Mouse (Mus musculus): Measurements from ENCODE around the gene Ugt1a5.
"Not testable (repeated sequence)": the region's sequence is repeated elsewhere in the genome, so short reads cannot be mapped to it uniquely, and the experiment has no call there.

Ugt1a5 gene

DNA sequence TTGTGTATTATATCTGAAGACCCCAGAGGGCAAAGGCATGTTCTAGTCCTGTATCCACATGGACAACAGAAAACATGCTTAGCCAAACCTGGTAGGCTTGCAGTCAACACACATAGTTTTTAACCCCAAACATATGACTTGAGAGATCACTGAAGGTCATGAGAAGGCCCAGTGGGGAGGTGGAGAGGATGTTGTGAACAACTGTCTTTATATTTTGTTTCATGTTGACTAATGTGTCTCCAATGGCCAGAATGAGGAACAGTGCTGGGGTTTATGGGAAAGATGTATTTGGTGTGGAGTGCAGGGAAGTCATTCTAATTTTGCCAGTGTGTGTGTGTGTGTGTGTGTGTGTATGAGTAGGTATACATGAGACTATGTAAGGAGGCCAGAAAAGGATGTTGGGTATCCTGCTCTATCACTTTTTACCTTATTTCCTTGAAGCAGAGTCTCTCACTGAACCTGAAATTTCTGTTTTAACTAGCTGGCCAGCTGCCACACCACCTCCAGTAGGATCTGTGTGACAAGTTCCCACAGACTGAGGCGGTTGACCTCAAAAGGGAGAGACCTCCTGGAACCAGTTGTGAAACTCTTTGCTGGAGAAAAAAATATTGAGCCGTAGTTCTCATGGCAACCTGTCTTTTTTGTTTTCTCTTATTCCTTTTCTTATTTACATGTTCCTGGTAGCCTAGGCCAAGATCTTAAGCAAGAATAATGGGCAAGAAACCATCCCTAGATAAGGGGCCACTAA, 58.4 kb downstream of the Ugt1a5 start:
- no peak for DNase-seq (ENCODE audit: low spot score)

DNA sequence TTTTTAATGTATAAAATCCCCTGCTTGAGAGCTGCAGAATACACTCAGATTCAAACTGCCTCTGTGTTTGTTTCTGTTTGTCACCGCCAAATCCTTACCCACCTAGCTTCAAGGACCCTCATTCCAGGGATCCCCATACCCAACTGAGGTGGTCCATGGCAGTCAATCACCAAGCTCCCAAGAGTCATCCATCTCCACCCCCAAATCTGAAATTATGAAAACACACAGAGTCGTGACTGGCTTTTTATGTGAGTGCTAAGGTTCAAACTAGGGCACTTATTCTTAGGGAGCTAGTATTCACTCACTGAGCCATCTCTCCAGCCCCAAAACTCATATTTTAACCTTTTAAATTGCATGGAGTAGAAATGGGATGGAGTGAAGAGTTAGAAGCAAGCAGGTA, 59.5 kb downstream of the Ugt1a5 start:
- not testable (repeated sequence) for DNase-seq (ENCODE audit: low spot score)

DNA sequence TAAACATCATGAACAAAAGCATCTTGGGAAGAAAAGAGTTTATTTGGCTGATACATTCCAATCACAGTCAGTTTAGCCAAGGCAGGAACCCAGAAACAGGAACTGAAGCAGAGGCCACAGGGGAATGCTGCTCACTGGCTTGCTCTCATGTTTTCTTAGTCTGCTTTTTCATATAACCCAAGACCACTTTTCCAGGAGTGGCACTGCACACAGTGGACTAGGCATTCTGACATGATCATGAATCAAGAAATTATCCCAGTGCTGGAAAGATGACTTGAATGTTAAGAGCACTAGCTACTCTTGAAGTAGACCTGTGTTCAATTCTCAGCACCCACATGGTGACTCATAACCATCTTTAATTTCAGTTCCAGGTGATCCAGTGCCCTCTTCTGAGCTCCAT, 59.9 kb downstream of the Ugt1a5 start:
- DNase-seq (ENCODE audit: low spot score): peak; percentile 0

DNA sequence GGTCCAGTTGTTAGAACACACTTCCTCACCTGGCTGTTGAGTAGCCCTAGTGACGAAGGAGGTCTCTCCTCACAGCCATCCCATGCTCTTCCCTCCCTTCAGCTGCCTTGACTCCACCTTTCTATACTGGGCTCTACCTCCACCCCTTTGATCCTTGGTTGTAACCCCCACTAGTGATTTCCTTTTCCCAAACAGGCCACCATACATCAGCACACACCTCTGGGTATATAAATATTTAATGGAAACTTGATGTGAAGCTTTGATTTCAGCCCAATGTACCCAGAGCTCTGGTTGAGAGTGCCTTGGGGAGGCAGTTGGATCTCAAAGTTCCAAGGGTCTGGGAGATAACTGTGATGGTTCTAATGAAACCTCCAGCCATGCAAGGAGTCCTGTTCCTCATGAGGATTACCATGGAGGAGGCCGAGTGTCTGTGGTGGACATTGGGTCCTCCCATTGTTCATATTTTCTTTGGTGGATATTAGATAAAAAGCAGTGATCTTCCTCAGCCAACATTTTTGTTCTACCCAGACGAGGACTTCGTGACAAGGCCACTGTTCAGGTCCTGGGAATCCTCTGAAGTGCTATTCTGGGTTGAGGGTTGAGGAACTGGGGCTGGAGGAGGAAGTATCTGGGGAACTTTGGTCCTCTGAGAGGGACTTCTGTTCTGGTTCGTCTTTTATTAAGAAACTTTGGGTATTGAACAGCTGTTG, 61.0 kb downstream of the Ugt1a5 start, which contains the start of gene Mroh2a:
TSS of gene Mroh2a (plus strand) at position 317 of the 710 bp plus-strand sequence.
- DNase-seq (ENCODE audit: low spot score): no peak

DNA sequence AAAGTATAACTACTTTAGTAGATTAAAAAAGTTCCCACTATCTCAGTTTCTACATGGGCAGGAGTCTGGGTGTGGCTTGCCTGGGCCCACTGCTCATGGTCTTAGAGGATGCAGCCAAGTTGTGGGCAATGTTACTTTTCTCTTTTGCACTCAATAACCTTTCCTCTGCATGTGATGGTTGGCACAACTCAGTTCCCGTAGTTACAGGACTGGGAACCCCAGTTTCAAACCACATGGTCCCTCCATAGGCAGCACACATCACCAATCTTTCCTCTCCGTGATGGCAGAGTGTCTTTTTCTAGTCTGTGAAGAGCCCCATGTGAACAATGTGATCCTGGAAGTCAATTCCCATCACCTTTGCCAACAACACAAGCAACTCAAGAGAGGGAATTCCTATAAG, 61.7 kb downstream of the Ugt1a5 start:
- peak; percentile 9 for DNase-seq (ENCODE audit: low spot score)

DNA sequence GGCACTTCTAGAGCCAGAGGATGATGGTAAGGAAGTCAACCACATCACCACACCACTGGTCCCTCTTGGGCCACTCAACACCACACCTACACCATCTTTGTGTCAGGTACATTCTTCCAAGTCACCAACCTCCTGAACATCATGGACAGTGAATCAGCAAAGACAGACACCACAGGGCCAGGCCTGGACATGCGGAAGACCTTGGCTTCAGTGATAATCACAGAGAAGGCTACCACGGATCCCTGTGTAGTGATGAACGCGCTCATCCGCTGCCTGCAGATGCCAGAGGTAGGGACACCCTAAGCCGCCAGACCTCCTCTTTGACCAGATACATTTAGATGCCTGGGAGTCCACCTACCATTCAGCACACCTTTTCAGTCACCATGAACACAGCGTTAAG, 62.3 kb downstream of the Ugt1a5 start:
- peak; percentile 6 for DNase-seq (ENCODE audit: low spot score)

DNA sequence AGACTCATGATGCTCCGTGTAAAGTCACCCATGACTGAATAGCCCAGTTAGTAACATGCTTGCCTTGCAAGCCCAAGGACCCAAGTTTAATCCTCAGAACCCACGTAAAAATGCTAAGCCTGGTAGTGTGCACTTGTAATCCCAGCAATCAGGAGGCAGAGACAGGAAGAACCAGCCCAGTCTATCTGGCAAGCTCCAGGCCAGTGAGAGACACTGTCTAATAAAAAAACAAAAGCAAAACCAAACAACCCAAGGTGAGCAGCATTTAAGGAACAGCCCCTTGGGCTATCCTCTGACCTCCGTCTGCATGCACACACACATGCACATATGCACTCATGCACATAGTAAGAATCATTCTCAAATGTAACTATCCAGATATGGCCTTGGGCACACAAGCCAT, 63.8 kb downstream of the Ugt1a5 start:
- DNase-seq (ENCODE audit: low spot score): no peak

DNA sequence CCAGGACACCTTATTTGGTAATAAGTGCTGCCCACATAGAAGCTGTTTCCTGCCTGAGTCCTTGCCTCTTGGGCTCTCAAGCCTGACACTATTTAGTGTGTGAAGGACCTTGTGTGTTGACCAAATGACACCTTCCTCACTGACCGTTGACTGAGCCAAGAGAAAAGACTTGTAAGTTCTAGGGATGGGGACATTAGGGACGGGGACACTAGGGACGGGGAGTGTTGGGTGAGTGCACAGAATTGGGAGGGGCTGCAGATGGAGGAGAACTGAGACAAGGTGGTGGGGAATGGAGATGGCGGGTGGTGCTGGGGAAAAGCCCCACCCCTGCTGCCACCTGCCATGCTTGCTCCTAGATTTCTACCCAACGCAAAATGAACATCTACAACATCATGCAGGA, 64.2 kb downstream of the Ugt1a5 start:
- no peak for DNase-seq (ENCODE audit: low spot score)

DNA sequence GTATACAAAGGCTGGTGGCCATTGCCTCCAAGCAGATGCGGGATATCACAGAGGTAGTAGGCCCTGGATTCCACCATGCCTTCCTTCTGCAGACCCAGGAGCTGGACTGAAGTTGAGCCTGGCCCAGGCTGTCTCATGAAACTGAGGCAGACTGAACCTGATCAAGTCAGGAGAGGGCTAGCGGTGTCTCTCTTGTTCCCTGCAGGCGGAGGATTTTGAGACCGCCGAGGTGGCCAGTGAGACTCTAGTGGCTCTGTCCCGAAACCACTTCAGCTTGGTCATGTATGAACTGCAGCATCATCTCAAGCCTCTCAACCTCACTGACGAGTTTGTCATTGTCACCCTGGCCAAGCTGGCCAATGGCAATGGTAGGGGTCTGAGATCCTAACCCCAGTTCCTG, 64.6 kb downstream of the Ugt1a5 start:
- DNase-seq (ENCODE audit: low spot score): no peak

DNA sequence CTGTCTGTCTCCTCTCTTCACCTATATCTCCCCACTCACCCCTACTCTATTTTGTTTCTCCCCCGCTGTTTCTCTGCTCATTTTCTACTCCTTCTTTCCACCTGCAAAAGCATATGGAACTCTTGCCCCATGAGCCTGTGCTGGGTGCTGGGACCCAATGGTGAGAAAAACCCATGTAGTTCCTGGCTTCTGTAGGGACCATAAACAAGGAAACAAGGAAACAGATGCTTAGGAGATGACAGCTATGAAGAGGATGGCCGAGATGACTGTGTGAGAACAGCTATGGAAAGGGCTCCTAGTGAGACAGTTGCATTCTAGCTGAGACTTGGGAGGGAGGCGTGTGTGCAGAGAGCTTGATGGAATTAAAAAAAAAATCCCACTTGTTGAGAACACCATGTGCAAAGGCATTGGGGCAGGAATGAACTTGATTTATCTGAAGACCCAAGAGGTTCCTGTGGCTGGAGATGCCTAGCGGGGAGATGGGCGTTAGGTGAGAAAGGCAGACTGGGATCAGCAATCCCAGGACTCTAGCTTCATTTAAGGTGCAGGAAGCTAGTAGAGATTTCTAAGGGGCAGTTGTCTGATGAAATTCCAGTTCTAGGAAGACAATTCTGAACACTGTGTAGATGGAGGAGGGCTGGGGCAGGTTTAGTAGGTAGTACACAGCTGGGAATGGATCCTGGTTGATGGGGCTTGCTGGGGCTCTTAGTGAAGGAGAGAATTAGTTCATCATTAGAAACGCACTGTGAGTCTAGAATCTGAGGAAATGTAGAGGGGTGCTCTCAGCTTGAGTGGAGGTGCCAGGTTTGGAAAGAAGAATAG, 65.4 kb downstream of the Ugt1a5 start:
- no peak for DNase-seq (ENCODE audit: low spot score)

DNA sequence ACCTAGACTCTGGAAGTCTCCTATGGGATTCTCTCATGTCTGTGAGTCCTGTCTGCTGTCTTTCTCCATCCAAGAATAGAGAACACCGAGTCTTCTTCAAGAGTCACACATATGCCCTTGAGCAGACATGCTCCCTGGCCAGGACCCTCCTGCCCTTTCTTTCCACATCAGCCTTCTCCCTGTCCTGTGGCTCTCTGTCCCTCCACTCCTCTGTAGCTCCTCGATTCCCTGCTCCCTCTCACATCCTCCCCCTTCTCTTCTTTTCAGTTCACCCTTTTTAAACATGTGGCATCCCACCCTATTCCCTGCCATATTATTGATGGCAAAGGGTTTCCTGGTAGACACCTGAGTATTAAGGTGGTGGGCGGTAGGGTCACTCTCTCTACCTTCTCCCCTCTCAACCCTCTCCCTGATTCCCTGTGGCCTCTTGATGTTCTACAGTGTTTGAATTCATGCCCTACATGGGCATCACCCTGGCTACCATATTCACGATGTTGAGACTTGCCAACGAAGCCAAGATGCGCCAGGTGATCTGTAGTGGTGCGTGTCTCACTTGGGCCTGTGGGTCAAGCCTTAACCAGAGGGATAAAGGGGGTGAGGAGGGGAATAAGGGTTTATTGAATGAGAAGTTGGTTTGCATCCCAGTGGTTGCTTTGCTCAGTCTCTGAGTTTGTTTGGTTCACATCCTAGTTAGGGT, 66.1 kb downstream of the Ugt1a5 start:
- DNase-seq (ENCODE audit: low spot score): no peak

DNA sequence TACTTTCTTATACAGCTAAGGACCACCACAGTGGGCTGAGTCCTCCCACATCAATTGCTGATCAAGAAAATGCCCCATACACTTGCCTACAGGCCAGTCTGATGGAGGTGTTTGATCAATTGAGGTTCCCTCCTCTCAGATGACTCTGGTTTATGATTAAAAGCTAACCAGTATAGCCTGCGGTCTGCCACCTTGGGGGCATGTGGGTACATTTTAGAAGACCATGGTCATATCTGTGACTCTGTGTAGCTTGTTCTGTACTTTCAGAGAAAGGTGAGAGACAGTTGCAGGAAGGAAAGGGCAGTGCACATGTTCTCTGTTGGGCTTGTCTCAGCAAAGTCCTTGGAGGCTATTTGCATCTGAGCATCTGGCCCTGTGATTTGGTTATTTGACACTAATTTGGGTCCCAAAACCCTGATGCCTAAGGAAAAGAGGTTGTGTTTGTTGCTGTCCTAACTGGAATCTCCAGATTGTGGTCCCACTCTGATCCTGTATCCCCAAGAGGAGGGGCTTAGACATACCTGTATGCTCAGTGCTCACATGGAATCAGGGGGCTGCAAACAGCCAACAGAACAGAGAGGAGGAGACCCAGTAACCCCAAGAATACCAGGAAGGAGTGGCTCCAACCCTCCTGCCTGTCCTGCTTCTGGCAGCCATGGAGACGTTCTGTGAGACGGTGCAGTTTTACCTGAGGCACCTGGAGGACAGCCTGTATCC, 67.0 kb downstream of the Ugt1a5 start:
- DNase-seq (ENCODE audit: low spot score): no peak

DNA sequence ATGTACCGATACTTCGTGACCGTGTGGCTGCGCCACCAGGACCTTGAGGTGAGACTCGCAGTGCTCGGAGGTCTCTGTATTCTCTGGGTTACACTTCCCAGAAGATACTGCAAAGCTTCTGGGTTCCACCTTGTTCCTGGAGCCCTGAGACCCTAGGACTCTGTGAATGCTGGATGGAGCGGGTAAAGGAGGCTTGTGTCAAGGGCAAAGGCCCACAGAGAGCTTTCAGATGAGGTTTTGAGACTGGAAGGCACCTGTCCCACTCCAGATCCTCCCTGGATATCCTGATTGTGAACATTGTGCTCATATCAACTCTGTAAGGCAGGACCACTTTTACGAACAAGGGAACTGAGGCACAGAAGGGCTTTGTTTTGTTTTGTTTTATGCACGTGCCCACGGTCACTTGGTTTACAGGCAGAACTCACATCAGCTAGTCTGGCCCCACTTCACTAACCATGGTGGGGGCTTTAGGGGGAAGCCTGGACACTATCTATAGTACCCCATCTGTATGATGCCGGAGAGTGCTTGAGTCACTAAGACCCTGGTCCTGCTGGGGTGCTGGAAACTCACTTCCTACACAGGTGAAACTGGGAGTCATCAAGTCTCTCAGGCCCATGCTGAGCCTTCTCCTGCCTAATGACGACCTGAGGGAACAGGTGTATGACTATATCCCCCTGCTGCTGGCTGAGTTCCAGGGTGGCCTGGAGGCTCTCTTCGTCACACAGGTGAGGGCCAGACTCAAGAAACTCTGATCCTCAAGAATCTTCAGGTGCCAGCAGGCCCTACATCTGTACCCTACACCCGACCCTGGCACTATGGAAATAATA, 67.8 kb downstream of the Ugt1a5 start:
- DNase-seq (ENCODE audit: low spot score): no peak

DNA sequence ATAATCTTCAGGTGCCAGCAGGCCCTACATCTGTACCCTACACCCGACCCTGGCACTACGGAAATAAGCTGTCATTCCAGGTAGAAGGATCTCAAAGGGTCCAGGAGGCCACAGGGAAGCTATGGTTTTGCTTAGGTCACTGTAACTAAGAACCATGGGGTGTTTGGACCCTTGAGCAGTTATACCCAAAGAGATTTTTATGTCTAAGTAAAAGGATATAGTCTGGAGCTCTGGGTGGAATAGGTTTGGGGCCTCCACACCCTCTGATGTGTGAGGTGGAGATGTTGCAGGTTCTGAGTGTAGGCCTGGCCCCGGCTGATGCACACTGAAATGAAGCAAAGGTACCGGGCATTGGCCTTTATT, 68.4 kb downstream of the Ugt1a5 start:
- no peak for DNase-seq (ENCODE audit: low spot score)

DNA sequence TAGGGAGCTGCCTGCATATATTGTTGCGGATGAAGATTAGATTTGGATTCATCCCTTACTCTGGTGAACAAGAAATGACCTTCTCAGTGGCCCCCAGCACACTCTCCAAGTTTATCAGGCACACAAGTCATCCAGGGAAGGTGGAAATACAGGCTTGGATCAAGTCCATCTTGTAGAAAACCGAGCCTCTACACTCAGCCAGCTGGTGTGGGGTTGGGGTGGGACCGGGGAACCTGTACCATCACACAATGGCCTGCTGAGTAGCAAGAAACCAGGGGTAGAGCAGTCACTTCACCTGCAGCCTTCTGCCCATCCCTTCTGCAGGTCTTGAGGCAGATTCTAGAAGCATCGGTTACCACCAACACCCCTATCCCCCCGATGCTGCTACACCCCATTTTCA, 68.8 kb downstream of the Ugt1a5 start:
- DNase-seq (ENCODE audit: low spot score): no peak

DNA sequence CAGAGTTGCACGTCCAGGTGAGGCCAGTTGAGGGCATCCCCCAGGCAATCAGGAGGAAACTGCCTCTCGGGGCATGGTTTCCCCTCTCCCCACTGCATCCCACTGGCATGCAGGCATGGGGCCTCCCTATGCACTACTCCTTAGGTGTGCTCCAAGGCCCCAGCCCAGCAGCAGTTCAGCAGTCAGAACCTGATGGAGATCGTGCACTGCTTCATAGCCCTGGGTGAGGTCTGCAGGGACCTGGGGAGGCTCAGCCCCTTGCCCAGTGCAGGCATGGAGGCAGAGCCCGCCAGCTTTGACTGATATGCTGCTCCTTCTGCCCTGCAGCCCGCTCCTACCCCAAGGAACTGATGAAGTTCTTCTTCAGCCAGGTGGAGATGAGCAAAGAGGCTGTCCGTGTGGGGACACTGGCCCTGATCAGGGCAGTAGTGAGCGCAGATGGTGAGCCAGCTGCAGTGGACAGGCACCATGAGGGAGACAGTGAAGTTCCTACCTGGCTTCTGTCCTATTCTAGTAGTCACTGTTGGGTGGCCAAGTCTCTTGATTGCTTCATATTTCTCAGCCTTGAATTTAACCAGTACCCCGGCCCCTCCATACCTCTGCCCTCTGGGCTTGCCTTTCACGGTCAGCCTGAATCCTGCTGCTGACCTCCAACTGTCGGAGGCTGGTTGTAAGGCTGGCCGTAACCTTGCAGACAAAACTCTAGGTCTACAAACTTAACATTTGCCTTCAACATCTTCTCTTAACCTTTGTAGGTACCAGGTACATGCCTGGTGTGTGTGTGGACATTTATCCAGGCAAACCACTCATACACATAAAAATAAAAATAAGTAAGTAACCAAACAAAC, 69.5 kb downstream of the Ugt1a5 start:
- DNase-seq (ENCODE audit: low spot score): no peak

DNA sequence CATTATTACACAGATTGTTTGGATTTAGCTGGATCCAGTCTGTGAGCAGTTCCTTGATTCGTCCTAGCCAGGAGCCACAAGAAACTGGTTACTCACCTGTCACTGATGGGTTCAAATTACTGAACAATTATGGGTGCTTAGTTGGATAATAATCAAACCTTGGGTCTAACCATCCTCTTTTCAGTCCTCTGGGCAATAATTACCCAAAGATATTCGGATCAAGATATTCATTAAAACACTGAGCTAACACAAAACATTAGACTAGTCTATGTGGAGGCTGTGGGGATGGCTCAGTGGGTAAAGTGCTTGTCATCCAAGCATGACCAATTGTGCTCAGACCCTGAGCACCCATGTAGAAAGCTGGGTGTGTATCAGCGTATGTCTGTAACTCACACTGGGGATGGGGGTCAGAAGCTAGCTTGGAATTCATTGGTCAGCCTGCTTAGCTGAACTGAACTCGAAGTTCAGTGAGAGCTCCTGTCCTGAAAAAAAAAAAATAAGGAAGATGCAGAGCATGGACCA, 70.1 kb downstream of the Ugt1a5 start:
- no peak for DNase-seq (ENCODE audit: low spot score)

DNA sequence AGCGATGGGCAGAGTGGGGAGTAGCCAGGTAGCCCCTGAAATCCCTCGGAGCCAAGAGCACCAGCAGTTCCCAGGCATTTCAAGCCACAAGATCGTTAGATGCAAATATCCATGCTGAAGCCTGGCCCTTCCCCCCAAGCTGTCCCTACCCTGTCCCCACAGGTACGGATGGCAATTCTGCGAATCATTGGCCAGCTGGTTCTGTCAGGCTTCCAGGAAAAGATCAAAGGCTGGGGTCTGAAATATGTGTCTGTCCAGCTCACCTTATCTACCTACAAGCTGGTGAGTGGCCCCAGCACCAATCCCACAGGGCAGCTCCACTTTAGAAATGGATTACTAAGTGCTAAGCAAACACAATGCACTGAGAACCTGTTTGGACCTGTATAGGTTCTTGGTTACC, 71.5 kb downstream of the Ugt1a5 start:
- DNase-seq (ENCODE audit: low spot score): no peak

DNA sequence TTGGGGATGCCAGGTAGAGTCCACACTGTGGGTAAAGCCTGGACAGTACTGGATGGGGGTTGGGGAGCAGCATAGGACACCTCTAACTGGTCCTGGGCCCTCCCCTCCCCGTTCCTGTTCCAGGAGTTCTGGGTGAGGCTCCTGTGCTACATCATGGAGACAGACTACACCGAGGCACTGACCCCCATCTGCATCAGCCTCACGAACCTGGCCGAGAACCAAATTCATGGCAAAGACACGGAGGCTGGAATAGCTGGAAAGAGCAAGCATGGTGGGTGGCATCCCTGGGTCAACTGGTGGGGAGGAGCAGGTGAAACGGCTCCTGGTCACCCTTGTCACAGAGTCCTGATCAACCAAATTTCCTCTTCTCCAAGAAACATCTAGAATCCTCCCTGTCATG, 73.0 kb downstream of the Ugt1a5 start:
- DNase-seq (ENCODE audit: low spot score): no peak

DNA sequence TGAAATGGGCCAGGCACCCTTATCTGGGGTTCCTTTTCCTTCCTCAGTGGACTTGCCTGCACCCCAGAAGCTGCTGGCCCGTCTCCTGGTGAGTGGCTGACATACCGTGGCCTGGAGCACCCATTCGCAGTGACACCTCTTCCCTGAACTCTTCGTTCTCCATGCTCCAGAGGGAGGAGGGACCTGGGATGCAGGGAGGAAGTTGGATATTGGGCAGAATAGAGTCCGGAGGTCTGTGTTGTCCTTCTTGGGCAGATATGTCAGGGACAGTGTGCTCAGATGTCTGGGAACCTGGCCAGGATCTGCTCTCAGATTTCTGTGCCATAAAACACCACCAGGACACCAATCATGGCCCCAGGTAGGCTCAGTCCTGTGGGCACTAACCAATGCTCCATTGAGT, 74.3 kb downstream of the Ugt1a5 start:
- no peak for DNase-seq (ENCODE audit: low spot score)
